Mouse (Mus musculus): ENCODE measurements around the gene Grip1.

- TF ChIP-seq CTCF (IDR thresholded peaks at IDR 0.05; ENCODE audit: extremely low read depth, insufficient read length, insufficient replicate concordance, low read depth, low read length) (no peak), POLR2A (IDR thresholded peaks at IDR 0.05; ENCODE audit: low read depth, low read length) (no peak)
Measured at GRCm38 (mm10) chr10:119628656-119629055, 175.0 kb downstream of the Grip1 start.
